Comparison of ENCODE assay signal across 7 mouse cellular contexts in genomic region chr3:54352891-54353652, GRCm38 (mm10). TPM values are rescaled to one million over a fixed set of nuclear protein-coding genes. Genes with fewer than 3 reads are reported as not detected.
DNase-seq lines count a peak whose midpoint lies in the region; ATAC-seq and TF ChIP-seq lines count a peak whose summit lies in the region.

No protein-coding gene starts in this region.

- H3K27me3 ChIP-seq in embryonic facial prominence, embryonic 14.5 days (replicated peaks; ENCODE audit: control insufficient read depth, insufficient read depth, low read length), result no peaks in the 10 kb centered on the region; the same call in 1 of the 2 replicates

- 0 out of 2 replicates have a peak, but pooled peaks have one; percentile 57 for ATAC-seq in embryonic facial prominence, embryonic 14.5 days (ENCODE audit: low read depth)
- ATAC-seq in megakaryocyte, adult 5-6 weeks (ENCODE audit: poor library complexity, severe bottlenecking), result peak; percentile 90

- H3K4me3 ChIP-seq in ES-E14 (ENCODE audit: insufficient read depth in 1 of 2, low read depth in 1 of 2, low read length in 2 of 2, poor library complexity in 1 of 2, severe bottlenecking in 1 of 2), result no peak overlapping the region
- H3K4me3 ChIP-seq in embryonic facial prominence, embryonic 14.5 days (ENCODE audit: low read depth, low read length), result no peak overlapping the region

- H3K4me2 ChIP-seq in embryonic facial prominence, embryonic 14.5 days (ENCODE audit: low read depth, low read length), result no peak overlapping the region

- H3K4me1 ChIP-seq in ES-E14 (ENCODE audit: control insufficient read depth in 2 of 2, insufficient read depth in 2 of 2, low read length in 2 of 2, poor library complexity in 1 of 2), result no peaks in the 10 kb centered on the region
- no peaks in the 10 kb centered on the region for H3K4me1 ChIP-seq in embryonic facial prominence, embryonic 14.5 days (ENCODE audit: control insufficient read depth, insufficient read depth, low read length)

- no peak overlapping the region for H3K9ac ChIP-seq in ES-E14 (ENCODE audit: insufficient read depth, low read depth, low read length, poor library complexity, severe bottlenecking)
- no peak overlapping the region for H3K9ac ChIP-seq in embryonic facial prominence, embryonic 14.5 days (ENCODE audit: low read depth, low read length)

- in situ Hi-C loops in ES-E14 (cut with MboI; ENCODE audit: low sequenced_read_pairs in 2 of 2, unreplicated experiment in 2 of 2), result loop anchor here in 1 of 2 experiments (10.0 kb wide), 1 partner anchor 172 kb away; no protein-coding TSS in a partner anchor

- no peaks in the 10 kb centered on the region for H3K9me3 ChIP-seq in ES-E14 (ENCODE audit: control insufficient read depth, insufficient read depth, low read depth, low read length)
- H3K9me3 ChIP-seq in embryonic facial prominence, embryonic 14.5 days (ENCODE audit: control insufficient read depth, low read length), result no peaks in the 10 kb centered on the region

- 28% methylated on average over 9 of the region's 9 CpGs for WGBS in embryonic facial prominence, embryonic 14.5 days

- intact Hi-C loops in heart, postnatal 36 days (cut with DNase I), result loop anchor here (1.0 to 2.0 kb wide), 2 partner anchors 319 to 336 kb away; no protein-coding TSS in a partner anchor

- no peak overlapping the region for H3K27ac ChIP-seq in ES-E14 (ENCODE audit: insufficient read depth, low read depth, low read length, poor library complexity, severe bottlenecking)
- no peak overlapping the region for H3K27ac ChIP-seq in embryonic facial prominence, embryonic 14.5 days (replicated peaks; ENCODE audit: low read depth, low read length)

- H3K36me3 ChIP-seq in ES-E14 (ENCODE audit: control insufficient read depth, insufficient read depth, low read length, poor library complexity, severe bottlenecking), result no peaks in the 10 kb centered on the region
- H3K36me3 ChIP-seq in embryonic facial prominence, embryonic 14.5 days (ENCODE audit: control insufficient read depth, insufficient read depth, low read length), result no peaks in the 10 kb centered on the region

- DNase-seq in ES-E14 (ENCODE audit: low read depth, low spot score), result peak; percentile 36
- DNase-seq in adrenal gland, postnatal 25 days, result peak; percentile 76
- peak; percentile 58 for DNase-seq in embryonic facial prominence, embryonic 14.5 days (ENCODE audit: low spot score)
- DNase-seq in heart, postnatal 36 days, result peak; percentile 74 to 82
- peak; percentile 54 for DNase-seq in layer of hippocampus, adult 9-11 months
- peak; percentile 14 to 48 for DNase-seq in spleen, postnatal 14 days (ENCODE audit: low spot score in 2 of 2)

TF ChIP-seq in ES-E14, 5 proteins besides CTCF, POLR2A, EP300 and RAD21:
- TF ChIP-seq ZC3H11A (IDR thresholded peaks at IDR 0.05; ENCODE audit: borderline replicate concordance, low read depth, low read length) (peak; percentile 48; the same call in 1 of the 2 replicates), HCFC1 (IDR thresholded peaks at IDR 0.05; ENCODE audit: borderline replicate concordance, insufficient read depth, low read length) (no peak)

RNA-seq across cellular contexts. Expression of gene Postn, which starts 7.8 kb away (rescaled TPM):
- total RNA-seq in ES-E14 (2012; rRNA removed), result 1.1 and 2.8 TPM in 2 replicates
- 45.6 and 53.5 TPM in 2 replicates for total RNA-seq in adrenal gland, postnatal 25 days (2021)
- 841 and 870 TPM in 2 replicates for polyA plus RNA-seq in embryonic facial prominence, embryonic 14.5 days (2014; fragmentation: Nextera tagmentation; extraction: Ambion mirVana)
- 10 to 100 TPM; 24.0 to 27.5 TPM for total RNA-seq in heart, postnatal 36 days (2021)
- total RNA-seq in megakaryocyte, adult 5-6 weeks (2015), result 0.27 TPM in 1 of 2 replicates, not detected in the other
- not detected in 2 replicates for total RNA-seq in megakaryocyte, adult 5-6 weeks (2017)
